Mouse (Mus musculus): ENCODE measurements around the gene Jazf1.

Gene Jazf1

DNA sequence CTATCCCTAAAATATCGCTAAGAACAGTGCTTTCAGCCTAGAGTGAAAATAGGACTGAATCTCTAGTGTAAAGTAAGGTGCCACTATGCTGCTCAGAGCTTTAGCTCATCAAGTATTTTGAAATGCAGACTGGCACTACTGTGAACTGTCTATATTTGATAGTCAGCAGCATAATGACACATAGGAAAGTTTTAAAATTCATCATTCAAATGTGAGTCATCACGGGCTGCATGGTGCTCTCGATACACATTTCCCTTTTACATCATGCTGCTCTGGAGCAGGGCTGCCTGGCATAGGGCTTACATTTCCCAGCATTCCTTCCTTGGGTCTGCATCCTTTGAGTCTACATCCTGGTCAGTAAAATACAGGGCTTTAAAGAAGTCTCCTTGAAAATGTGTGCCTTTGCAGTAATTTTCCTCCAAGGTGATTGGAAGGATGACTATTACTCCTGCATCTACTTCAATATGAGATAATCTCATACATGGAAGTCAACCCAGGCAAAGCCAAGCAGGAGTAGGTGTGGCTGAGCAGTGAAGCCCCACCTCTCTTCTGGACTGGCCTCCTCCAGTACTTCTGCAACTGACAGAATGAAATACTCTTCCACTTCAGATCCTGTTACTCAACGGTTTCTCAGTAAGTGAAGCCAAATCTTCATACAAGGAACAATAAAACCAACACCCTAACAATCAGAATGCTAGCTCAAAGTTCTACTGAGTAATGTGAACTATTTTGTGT, 165.0 kb downstream of the Jazf1 start:
- DNase-seq, result no peak

DNA sequence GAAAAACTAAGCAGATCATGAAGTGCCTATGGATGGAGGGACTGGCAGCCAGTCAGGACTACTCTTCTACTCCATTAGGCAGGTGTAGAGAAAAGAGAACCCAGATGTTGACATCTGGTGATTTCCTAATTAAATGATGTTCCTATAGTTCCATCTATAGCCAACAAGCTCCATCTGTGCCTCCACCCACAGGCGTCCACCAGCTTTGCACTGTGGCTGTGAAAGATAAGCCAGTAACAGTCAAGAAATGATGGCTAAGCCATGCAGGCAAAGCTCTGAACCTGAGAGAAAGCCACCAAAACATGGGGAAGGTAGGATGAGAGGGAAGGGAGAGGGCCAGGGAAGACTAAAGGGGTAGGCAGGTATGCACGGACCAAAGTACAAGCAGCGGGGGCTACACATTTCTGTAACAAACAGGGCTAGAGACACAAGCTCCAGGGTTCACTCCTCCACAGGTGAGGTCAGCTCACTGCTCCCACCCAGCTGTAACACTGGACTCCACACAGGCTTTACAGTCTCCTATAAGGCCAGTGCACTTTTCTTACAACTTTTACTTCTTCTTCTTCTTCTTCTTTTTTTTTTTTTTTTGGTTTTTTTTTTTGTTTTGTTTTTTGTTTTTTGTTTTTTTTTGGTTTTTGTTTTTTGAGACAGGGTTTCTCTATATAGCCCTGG, 168.7 kb downstream of the Jazf1 start:
- no peak for DNase-seq

DNA sequence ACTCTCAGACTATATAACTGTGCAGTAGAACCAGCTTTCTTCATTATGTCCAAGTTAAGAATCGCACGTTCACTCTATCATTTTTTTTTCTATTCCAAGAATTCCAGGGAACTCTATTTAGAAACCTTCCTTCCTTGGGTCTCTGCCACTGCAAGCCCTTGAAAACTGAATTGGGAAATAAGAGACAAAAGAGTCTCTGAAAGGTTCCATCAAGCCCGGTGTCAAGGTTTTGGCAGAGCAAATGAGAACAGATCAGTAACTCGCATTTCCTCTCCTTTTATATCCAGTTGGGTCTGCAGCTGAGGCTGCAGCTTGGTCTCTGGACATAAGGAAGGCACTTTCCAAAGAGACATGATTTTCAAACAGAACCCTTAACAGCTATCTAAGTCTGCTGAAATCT, 173.4 kb downstream of the Jazf1 start:
- DNase-seq, result no peak

DNA sequence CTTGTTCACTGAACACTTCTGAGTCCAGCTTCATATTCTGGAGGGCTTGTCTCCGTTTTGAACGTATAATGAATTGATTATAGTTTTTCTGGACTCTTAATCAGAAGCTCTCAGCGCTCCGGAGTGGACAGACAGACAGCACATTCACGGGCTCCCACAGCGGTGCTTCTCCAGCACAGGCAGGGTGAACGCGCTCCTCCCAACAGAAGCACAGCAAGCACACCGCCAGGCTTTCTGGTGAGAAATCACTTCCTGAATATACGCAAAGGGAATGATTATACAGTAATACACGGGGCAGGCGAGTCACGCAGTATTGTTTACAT, 174.0 kb downstream of the Jazf1 start:
- no peak for DNase-seq

DNA sequence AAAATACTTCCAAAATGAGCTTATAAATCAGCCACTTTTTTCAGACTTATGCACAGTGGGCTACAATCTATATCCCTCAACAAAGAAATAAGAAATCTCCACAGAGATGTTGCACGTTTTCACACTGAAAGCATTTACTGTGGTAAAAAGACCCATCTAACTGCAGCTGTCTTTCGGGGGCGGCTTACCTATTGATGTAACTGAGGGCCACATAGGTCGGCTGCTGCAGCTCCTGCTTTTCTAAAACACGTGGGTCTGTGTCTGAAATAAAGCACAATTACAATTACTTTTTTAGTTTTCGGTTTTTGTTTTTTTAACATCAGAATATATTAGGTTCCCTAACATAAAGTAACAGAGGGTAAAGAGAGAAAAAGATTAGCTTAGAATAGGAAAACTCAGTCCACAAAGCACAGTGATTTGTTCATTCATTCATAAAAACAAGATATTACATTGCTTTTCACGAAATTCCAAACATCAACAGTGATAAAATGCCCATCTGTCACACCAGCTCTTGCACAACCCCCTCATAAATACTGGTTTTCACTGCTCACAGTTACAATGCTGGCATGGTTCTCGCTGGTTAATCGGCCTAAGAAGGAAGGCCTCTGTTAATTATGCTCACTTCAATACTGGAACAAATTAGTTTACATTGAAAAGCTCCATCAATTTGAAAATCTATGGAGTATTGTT, 174.5 kb downstream of the Jazf1 start:
- no peak for DNase-seq

DNA sequence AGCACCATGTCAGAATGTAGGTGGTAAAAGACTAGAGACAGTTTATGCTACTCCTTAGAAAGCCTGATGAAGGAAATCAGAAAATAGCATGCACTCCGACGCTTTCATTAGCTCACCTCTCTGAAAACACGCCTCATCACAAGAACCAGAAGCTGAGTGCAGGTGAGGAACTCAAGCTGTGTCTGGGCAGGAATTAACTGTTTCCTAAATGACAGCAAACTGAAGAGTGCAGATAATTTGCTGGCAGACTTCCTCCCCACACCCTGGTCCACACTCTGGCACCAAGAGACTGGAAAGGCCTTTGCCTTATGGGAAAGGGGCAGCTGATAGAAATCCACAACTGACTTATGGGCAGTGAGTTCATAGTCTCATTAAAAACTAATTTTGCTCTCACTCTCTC, 175.5 kb downstream of the Jazf1 start:
- no peak for DNase-seq

DNA sequence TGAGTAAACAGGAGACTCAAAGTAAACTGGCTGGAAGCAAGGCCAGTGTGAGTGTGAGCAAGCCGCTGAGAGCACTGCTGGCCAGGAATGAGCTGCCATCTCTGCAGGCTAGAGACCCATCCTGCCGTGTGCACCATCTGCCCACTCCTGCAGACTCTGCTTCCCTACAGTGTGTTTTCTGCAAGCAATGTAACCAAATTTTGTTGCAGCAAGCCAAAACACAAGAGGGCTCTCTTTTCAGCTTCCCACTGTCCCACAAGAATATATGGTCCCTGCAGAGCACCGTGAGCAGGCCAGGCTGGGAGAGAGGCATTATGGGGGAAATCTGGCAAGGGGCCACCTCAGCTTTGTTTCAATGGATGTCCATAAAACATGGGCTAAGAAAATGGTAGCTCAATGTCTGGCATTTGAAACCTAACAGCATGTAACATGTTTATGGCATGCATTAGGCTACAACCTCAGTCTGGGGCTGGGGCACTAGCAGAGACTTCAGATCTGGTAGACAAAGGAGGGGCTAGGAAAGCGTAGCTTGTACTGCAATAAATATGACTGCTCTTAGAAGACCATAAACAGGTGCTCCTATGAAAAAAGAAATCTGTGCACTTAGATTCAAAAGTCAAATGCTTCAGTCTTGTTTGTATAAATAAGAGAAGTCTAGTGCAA, 180.8 kb downstream of the Jazf1 start:
- DNase-seq, result no peak

DNA sequence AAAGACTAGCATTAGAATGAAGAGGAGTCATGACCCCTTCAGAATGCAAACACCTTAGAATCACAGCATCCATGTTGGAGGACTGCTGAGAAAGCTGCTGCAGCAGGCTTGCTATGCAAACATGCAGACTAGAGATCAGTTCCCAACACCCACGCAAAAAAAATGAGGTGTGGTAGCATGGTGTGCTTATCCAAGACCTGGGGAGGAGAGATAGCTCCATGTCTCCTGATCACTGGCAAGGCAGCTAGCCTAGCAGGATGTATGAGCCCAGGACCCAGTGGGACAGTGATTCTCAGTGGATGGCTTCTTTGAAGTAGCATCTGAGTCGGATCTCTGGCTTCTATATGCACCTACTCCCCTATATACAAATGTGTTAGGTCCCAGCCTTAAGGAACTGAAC, 184.7 kb downstream of the Jazf1 start:
- DNase-seq, result no peak

DNA sequence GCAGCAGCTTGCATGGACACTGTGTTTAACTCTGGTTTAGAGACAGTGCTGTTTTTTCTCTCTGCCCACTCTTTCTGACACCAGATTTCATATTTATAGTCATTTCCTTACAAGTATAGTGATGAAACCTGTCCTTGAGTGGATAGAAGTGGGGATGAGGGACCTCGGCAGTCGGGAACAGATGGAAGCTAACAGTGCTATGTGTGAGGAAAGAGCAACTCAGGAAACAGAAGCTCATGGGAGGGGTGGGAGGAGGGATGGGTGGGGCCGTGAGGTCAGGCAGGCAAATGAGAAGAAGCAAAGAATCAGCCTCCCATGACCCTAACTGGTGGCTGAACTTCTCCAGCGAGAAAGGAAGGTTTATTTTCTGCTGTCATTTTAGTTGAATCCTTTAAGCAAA, 191.3 kb downstream of the Jazf1 start:
- DNase-seq, result no peak

DNA sequence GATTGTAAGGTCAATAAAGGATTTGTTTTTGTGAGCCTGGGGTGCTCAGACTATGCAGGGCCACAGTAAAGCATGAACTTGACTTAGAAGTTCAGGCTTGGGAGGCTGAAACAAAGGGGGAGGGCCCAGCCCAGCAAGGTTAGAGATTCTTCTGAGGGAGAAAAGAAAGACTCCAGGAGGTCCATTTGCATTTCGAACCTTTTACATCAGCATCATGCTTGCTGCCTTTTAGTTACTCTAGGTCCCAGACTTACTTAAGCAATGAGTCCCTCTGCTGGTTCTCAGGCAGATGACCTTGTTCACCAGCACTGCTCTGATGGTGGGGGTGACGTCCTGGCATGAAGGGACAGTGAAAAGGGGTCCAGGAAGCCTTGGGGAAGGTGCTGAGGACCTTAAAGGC, 197.1 kb downstream of the Jazf1 start:
- no peak for DNase-seq

DNA sequence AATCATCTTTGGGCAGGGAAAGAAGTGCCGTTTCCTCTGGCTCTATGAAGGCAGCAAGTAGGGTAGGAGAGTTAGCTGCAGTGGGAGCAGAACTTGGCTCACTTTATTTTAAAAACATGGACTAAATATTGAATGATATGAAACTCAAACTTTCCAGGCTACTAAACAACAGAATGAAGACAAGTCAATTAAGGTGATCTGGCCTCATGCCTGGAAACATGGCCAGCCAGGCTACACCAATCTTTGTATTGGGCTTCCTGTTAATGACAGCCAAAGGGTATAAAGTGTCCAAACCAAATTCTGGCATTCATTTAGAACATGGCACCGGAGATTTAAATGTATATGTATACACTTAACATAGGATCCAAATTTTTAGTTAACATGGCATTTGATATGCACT, 199.2 kb downstream of the Jazf1 start:
- DNase-seq, result no peak

DNA sequence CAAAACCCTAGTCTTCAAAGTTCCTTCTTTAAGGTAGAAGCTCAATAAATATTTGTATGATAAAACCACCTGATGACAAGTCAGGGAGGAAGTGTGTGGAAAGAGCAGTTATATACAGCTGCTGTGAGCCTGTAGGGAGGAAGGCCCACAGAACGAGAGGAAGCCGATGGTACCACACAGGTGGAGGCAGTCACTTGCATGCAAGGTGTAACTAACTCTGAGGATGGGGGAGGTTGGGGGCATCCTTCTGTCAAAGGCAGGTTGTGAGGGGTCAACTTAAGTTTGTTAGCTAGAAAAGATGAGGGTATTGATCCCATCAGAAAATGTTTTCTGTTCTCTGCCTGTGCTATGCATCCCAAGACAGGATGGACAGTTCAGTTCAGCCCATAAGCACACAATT, 200.1 kb downstream of the Jazf1 start:
- no peak for DNase-seq

DNA sequence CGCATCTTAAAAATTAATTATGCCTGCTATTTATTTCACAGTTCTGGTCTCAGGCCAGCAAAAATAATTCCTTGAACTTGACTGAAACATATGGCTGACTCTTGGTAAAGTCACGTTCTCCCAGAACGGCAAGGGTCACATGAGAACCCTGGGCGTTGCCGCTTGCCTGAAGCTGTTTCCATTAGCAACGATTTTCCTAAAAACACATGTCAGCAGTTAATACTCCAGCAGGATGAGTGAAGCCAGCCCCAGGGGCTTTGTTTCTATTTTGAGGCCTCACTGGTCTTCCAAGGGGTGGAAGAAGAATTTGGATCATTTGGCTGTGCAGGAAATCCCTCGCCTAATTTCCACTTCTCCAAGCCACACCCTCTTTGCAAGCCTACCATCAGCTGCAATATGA, 206.5 kb downstream of the Jazf1 start:
- no peak for DNase-seq

DNA sequence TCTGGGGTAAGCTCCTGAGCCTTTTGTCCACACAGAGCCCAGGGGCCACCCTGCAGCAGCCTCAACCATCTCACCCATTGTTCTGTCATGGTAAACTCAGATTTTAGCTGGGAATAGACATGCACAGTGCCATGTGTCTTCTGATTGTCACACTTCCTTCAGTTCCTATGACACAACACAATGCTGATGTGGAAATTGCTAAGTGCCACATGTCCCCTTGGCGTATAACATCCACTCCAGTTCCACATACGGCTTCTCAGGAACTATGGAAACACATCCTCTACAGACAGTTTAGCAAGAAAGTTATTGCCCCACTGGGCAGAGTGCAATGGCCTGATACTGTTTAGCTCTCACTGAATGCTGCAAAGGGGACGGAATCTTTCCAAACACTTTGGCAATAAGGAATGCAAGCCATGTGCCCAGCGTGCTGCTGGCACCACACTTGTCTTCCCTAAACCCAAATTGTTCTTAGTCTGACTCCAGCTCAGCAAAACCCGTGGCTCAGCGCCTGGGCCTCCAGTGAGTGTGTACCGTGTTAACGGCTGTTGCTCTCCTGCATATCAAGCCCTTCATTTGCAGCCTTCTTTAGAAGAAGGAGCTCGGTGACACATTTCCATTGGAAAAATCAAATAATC, 207.1 kb downstream of the Jazf1 start:
- DNase-seq, result no peak

DNA sequence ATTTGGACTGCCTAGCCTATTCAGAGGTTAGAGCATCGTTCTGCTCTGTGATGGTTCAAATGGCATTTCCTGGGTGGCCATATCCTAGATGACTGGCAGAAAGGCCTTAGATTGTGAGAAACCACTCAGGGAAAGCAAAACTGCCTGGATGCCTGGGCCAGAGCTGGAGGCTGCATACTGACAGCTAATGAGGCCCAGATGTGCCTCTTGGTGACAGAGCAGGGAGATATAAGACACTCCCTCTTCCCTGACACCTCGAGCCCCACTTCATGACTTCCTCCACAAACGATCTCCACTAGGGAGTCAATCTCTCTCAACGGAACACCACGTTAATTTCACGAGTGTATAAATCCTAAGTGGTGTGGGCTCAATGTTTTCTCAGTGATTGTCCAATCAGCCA, 207.7 kb downstream of the Jazf1 start:
- no peak for DNase-seq

DNA sequence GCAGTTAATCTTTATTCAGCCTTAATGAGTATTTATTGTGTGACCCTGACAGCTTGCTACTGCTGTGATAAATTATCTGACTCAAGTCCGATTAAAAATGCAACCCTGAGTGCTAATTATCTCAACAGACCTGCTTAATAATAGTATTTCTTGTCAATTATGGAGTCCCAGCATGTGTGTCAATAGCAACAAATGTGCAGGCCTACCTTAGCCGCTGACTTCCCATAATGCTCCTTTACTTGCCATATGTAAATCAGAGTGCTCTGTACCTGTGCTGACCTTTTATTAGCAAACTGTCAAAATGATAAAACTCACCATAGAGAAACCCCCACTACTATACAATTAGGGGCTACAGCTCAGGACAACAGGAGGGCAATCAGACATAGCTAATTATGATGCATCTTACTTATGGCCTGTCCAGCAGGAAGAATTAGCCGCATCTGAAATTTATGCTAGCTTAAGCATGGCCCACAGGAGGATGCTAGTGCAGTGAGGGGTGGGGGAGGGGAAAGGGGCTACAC, 209.5 kb downstream of the Jazf1 start:
- no peak for DNase-seq

DNA sequence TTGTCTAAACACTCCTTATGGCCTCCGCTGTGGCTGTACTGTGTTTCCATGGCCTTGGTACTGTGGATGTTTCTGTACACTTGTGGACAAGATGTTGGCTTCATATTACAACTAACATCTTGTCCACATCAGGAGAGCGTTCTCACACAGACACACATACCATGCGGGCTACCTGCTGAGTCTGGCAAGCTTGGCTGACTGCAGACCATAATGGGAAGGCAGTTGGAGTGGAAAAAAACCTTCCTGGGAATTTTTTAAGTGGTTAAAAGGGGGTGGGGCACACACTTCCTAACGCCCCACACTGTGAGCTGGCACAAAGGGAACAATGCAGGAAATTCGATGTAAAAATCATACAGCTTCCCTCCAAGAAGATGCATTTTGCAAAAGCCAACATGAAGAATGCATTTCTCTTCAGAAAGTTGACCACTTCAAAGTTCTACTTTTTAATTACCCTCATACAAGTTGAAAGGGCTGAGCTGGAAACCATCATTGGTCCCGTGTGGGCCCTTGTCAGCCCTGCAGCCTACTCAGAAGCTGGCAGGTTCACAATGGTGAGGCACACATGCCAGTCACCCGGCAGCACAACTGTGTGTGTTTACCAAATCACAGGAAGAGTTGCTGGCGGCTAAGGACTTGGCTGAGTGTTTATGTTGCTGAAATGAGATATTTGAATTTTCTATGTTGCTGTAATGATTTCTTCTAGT, 215.9 kb downstream of the Jazf1 start:
- no peak for DNase-seq

DNA sequence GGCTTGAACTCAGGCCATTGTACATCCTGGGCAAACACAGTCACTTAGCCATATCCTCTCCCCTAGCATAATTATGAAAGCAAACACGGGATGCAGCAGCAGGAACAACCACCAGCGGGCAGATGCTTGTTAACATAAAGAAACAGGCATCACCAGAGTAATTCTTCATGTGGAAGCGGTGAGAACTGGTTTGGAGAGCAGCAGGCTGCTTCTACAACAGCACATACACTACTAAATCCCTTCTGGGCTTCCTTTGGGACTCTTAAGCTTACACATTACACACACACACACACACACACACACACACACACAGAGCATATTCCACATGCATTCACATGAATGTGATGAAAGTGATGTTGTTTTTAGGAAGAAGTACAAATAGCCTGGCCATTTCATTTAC, 216.5 kb downstream of the Jazf1 start:
- DNase-seq, result no peak

DNA sequence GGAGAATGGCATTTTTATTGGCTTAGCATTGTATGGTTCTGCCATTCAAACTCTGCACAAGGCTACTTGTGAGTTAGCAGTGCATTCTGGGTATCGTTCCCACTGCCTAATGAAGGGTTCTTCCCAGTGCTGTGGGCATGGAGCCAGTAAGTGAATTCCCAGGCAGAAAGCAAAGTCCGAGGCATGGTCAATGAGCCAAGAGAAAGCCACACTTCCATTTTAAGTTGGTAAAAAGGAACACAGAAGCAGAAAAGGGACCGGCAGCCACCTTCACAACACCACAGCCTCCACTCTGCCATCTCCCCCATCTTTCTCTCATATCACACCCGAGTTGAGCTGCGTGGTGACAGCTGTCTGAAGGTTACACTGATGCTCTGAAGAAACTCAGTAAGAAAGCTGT, 217.4 kb downstream of the Jazf1 start:
- peak; percentile 81 for DNase-seq

DNA sequence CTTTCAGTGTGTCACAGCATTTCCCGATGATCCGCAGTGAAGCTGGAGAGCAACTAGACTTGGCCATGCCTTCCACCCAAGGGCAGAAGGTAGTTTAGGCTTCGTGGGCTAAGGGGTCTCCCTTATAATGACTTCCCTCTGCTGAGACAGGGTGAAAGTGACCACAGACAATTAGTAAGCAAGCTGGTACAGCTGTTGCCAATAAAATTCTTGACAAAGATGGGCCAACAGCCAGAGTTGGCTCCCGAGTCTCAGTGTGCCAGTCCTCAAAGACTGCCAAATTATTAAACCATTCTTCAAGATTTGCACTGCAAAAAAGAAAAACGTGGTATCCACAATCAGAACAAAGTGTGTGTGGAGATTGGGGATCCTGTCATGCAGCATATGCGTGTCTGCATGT, 220.2 kb downstream of the Jazf1 start:
- DNase-seq, result no peak

DNA sequence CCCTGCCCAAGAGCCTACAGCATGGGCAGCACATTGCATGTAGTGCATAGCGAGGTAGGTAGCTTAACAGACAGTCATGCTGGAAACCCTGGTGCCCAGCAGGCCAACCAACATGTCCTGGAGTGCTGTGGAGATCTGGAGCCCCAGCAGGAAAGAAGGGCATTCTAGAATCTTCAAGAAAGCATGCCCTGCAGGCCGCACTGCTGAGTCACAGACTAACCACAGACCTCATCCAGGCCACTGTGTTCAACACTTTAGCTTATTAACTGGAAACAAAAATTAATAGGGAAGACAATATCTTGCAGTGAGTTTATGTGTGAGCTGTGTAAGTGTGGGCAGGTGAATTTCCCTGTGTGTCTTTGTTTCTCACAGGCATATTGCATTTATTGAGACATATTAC, 222.1 kb downstream of the Jazf1 start:
- DNase-seq, result no peak

DNA sequence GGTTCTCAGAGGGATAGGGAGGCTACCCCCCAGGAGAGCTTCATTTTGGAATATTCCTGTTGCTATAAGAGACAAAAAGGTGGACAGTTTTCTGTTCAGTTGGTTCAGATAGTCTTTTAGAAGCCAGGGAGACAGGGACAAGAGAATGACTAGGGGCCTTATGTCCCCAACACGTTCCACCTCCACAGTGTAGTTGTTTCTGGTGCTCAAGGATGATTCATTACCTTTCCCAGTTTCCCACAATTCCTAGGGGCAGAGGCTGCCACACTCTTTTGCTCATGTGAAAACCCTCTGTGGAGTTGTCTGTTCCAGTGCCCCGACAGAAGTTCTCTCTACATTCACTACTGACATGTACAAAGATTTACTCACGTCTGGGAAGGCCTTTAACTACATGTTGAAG, 223.7 kb downstream of the Jazf1 start:
- no peak for DNase-seq

DNA sequence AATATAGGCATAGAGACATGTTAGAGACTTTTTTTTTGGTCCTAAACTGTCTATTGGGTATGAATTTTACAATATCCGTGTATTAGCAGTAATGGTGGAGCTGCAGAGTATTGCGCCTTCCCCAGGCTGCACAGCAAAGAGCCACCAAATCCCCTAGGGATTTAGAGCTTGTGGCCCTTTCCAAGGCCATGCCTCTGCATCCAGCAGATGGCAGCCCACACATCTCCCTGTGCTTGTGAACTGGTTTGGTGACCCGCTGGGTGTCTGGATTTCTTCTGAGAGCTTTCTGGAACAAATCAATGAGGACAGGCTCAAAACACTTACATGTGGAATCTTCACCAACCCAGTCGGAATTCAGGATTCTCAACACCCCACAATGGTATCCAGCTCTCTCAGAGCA, 225.4 kb downstream of the Jazf1 start:
- DNase-seq, result no peak
